8 mouse cellular contexts compared by ENCODE assay signal in genomic region chr9:89622296-89623005, GRCm38 (mm10). TPM values are rescaled to one million over a fixed set of nuclear protein-coding genes. Genes with fewer than 3 reads are reported as not detected.
DNase-seq lines count a peak whose midpoint lies in the region; ATAC-seq lines count a peak whose summit lies in the region.

No protein-coding gene starts in this region.

- H3K4me1 ChIP-seq in forebrain, embryonic 16.5 days (replicated peaks; ENCODE audit: control insufficient read depth, insufficient read depth, low read length): peaks cover 17% of the 10 kb centered on the region

- H3K27me3 ChIP-seq in forebrain, embryonic 16.5 days (replicated peaks; ENCODE audit: control insufficient read depth, insufficient read depth, low read length): peaks cover 11% of the 10 kb centered on the region; the same call in 1 of the 2 replicates

- no peaks in the 10 kb centered on the region for H3K36me3 ChIP-seq in forebrain, embryonic 16.5 days (ENCODE audit: control insufficient read depth, insufficient read depth)

- ATAC-seq in forebrain, embryonic 16.5 days: peak; percentile 54
- ATAC-seq in megakaryocyte progenitor cell, adult 5-6 weeks (replicated peaks; ENCODE audit: poor library complexity): peak; percentile 13; the same call in 1 of the 2 replicates
- ATAC-seq in CD4-positive, CD25-positive, alpha-beta regulatory T cell, adult 4 months: no peak

- peak; percentile 6 for DNase-seq in kidney, postnatal 10 days
- no peak for DNase-seq in kidney, adult 18-20 months
- peak; percentile 36 for DNase-seq in cerebellum, adult 8-10 months
- DNase-seq in adrenal gland, postnatal 25 days: no peak
- no peak for DNase-seq in kidney, adult 8-10 months

- H3K4me3 ChIP-seq in forebrain, embryonic 16.5 days (replicated peaks; ENCODE audit: low read length): peak overlapping the region; percentile 65

- WGBS in forebrain, embryonic 16.5 days: under 1% methylated on average over 42 of the region's 42 CpGs

- H3K9ac ChIP-seq in forebrain, embryonic 16.5 days (replicated peaks; ENCODE audit: low read depth, low read length): peak overlapping the region; percentile 63

- peak overlapping the region; percentile 98 for H3K4me2 ChIP-seq in forebrain, embryonic 16.5 days (ENCODE audit: low read length)

- H3K9me3 ChIP-seq in forebrain, embryonic 16.5 days (ENCODE audit: control insufficient read depth, low read length): no peaks in the 10 kb centered on the region

- no peak overlapping the region for H3K27ac ChIP-seq in forebrain, embryonic 16.5 days (ENCODE audit: low read length)

RNA-seq across cellular contexts. Expression of gene Minar1, which starts 0.5 kb away (rescaled TPM):
- polyA plus RNA-seq in forebrain, embryonic 16.5 days (2015; fragmentation: Nextera tagmentation; extraction: Ambion mirVana): 1.9 and 2.1 TPM in 2 replicates
- not detected in 2 replicates for total RNA-seq in megakaryocyte progenitor cell, adult 5-6 weeks (2015)
- not detected in 2 replicates for total RNA-seq in megakaryocyte progenitor cell, adult 5-6 weeks (2017)
- total RNA-seq in adrenal gland, postnatal 25 days (2021): 0.14 and 0.33 TPM in 2 replicates
- polyA plus RNA-seq in CD4-positive, CD25-positive, alpha-beta regulatory T cell, adult 4 months (2017; shearing (Covaris generic)): not detected

Comparison
In these comparisons a context has a peak if more than half of its experiments do, and no peak if none do; other contexts are left out.
1. DNase-seq: peak in kidney, postnatal 10 days (single experiment) and cerebellum, adult 8-10 months (single experiment); none in kidney, adult 18-20 months (single experiment), adrenal gland, postnatal 25 days (single experiment) and kidney, adult 8-10 months (0 of 2).